Mouse (Mus musculus): ENCODE measurements around the gene Ch25h. TPM values are rescaled to one million over a fixed set of nuclear protein-coding genes. Genes with fewer than 3 reads are reported as not detected.

Gene Ch25h
- polyA plus RNA-seq, 1 experiment from 2014 or later = 0.25 TPM

GRCm38 (mm10) chr19:34493859-34494258 lies 18.9 kb upstream of the Ch25h start:
- no peaks in the 10 kb centered on the region; the same call in 1 of the 2 replicates for H3K36me3 ChIP-seq (ENCODE audit: control insufficient read depth, insufficient read depth, low read length)
- H3K4me2 ChIP-seq (ENCODE audit: low read length) = no peak overlapping the region
- no peak overlapping the region for H3K27ac ChIP-seq (replicated peaks; ENCODE audit: low read depth, low read length)
- 95% methylated on average over 4 of the region's 4 CpGs for WGBS
- H3K9ac ChIP-seq (replicated peaks; ENCODE audit: low read length) = no peak overlapping the region
- H3K9me3 ChIP-seq (ENCODE audit: control insufficient read depth, low read length) = no peaks in the 10 kb centered on the region
- ATAC-seq (ENCODE audit: low FRiP score, low TSS enrichment) = no peak
- no peaks in the 10 kb centered on the region for H3K4me1 ChIP-seq (ENCODE audit: control insufficient read depth, insufficient read depth, low read length)
- no peak overlapping the region for H3K4me3 ChIP-seq (replicated peaks; ENCODE audit: low read depth, low read length)
- no peak for DNase-seq
- no peaks in the 10 kb centered on the region for H3K27me3 ChIP-seq (ENCODE audit: control insufficient read depth, insufficient read depth, low read length)

- H3K27ac ChIP-seq (replicated peaks; ENCODE audit: low read depth, low read length) = no peak overlapping the region
- H3K4me3 ChIP-seq (replicated peaks; ENCODE audit: low read depth, low read length) = no peak overlapping the region
- no peak overlapping the region for H3K9ac ChIP-seq (replicated peaks; ENCODE audit: low read length)
- no peaks in the 10 kb centered on the region for H3K9me3 ChIP-seq (ENCODE audit: control insufficient read depth, low read length)
- 18% methylated on average over 4 of the region's 4 CpGs for whole genome bisulfite sequencing
- DNase-seq (peak; percentile 76), ATAC-seq (ENCODE audit: low FRiP score, low TSS enrichment) (no peak)
- H3K4me1 ChIP-seq (ENCODE audit: control insufficient read depth, insufficient read depth, low read length) = no peaks in the 10 kb centered on the region
- no peaks in the 10 kb centered on the region for H3K36me3 ChIP-seq (ENCODE audit: control insufficient read depth, insufficient read depth, low read length)
- H3K27me3 ChIP-seq (ENCODE audit: control insufficient read depth, insufficient read depth, low read length) = no peaks in the 10 kb centered on the region
- no peak overlapping the region for H3K4me2 ChIP-seq (ENCODE audit: low read length)
Measured at GRCm38 (mm10) chr19:34483547-34483946, 8.6 kb upstream of the Ch25h start.

DNA sequence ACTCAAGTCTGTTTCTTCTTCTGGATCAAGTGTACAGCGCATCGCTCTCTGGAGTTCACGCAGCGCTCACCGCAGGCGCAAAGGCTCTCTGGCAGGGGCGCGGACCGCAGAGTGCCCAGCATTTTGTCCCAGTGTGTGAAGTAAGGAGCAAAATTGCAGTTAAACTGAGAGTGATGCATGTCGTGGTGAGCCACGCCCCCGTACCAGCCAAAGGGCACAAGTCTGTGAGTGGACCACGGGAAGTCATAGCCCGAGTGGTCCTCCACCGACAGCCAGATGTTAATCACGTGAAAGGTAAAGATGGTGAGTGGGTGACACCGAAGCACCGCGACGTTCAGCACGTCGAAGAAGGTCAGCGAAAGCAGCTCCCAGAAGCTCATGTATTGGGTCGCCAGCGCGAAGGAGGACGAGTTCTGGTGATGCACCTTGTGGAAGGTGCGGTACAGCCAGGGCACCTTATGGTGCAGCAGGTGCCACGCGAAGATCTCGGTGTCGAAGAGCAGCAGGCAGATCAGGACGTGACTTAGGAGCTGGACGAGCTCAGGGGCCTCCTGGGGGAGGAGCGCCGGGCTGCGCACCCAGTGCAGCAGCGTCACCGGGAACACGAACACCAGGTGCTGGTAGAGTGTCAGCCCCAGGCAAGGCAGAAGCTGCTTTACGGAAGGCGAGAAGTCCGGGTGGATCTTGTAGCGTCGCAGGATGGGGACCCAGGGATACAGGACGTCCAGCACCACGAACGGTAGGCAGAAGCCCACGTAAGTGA lies 555 bp downstream of the Ch25h start:
- peaks cover 13% of the 10 kb centered on the region for H3K4me1 ChIP-seq (ENCODE audit: control insufficient read depth, insufficient read depth, low read length)
- 5% methylated on average over 49 of the region's 49 CpGs for WGBS
- no peaks in the 10 kb centered on the region for H3K9me3 ChIP-seq (ENCODE audit: control insufficient read depth, low read length)
- no peak overlapping the region for H3K27ac ChIP-seq (replicated peaks; ENCODE audit: low read depth, low read length)
- DNase-seq (peak; percentile 58), ATAC-seq (ENCODE audit: low FRiP score, low TSS enrichment) (peak; percentile 79)
- no peaks in the 10 kb centered on the region for H3K36me3 ChIP-seq (ENCODE audit: control insufficient read depth, insufficient read depth, low read length)
- peaks cover 26% of the 10 kb centered on the region; the same call in 1 of the 2 replicates for H3K27me3 ChIP-seq (ENCODE audit: control insufficient read depth, insufficient read depth, low read length)
- peak overlapping the region; percentile 57 for H3K4me3 ChIP-seq (replicated peaks; ENCODE audit: low read depth, low read length)
- H3K9ac ChIP-seq (replicated peaks; ENCODE audit: low read length) = peak overlapping the region; percentile 55
- H3K4me2 ChIP-seq (ENCODE audit: low read length) = peak overlapping the region; percentile 96

- no peaks in the 10 kb centered on the region for H3K36me3 ChIP-seq (ENCODE audit: control insufficient read depth, insufficient read depth, low read length)
- H3K4me3 ChIP-seq (replicated peaks; ENCODE audit: low read depth, low read length) = no peak overlapping the region
- no peak for DNase-seq
- H3K27me3 ChIP-seq (ENCODE audit: control insufficient read depth, insufficient read depth, low read length) = peaks cover 26% of the 10 kb centered on the region; the same call in 1 of the 2 replicates
- 84% methylated on average over 2 of the region's 2 CpGs for WGBS
- no peak overlapping the region for H3K9ac ChIP-seq (replicated peaks; ENCODE audit: low read length)
- no peaks in the 10 kb centered on the region for H3K9me3 ChIP-seq (ENCODE audit: control insufficient read depth, low read length)
- no peak for ATAC-seq (ENCODE audit: low FRiP score, low TSS enrichment)
- no peak overlapping the region for H3K27ac ChIP-seq (replicated peaks; ENCODE audit: low read depth, low read length)
- no peak overlapping the region for H3K4me2 ChIP-seq (ENCODE audit: low read length)
- peaks cover 13% of the 10 kb centered on the region for H3K4me1 ChIP-seq (ENCODE audit: control insufficient read depth, insufficient read depth, low read length)
Measured at GRCm38 (mm10) chr19:34471703-34472102, 3.3 kb downstream of the Ch25h start.

- Histone ChIP-seq H3K36me3 (ENCODE audit: control insufficient read depth, insufficient read depth, low read length) (no peaks in the 10 kb centered on the region), H3K9ac (replicated peaks; ENCODE audit: low read length) (no peak overlapping the region), H3K4me1 (ENCODE audit: control insufficient read depth, insufficient read depth, low read length) (no peaks in the 10 kb centered on the region), H3K4me3 (replicated peaks; ENCODE audit: low read depth, low read length) (no peak overlapping the region), H3K27me3 (ENCODE audit: control insufficient read depth, insufficient read depth, low read length) (peaks cover 6% of the 10 kb centered on the region; the same call in 1 of the 2 replicates), H3K27ac (replicated peaks; ENCODE audit: low read depth, low read length) (no peak overlapping the region), H3K9me3 (ENCODE audit: control insufficient read depth, low read length) (no peaks in the 10 kb centered on the region), H3K4me2 (ENCODE audit: low read length) (no peak overlapping the region)
- 62% methylated on average over 3 of the region's 3 CpGs for WGBS
- ATAC-seq (ENCODE audit: low FRiP score, low TSS enrichment) (no peak), DNase-seq (no peak)
Measured at GRCm38 (mm10) chr19:34468794-34469193, 6.2 kb downstream of the Ch25h start.

DNA sequence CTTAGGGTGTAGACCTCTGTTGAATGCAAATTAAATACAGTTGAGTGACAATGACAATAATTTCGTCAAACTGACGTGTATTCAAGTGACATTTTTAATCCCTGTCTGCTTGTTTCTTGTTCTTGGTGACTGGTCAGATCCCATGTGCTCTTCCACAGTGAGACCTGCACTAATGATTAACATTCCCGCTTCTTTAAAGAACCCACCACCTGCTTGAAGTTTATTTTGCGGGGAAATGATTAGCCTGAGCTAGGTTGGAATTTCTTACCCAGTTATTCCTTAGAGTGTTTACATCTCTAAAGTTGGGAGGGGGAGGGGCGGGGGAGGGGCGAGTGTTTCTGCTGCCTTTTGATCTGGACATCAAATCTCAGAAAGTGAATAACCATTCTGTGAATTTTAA lies 6.7 kb downstream of the Ch25h start:
- ATAC-seq (ENCODE audit: low FRiP score, low TSS enrichment) = no peak
- 51% methylated on average over 6 of the region's 6 CpGs for WGBS
- no peak for DNase-seq
- Histone ChIP-seq H3K9me3 (ENCODE audit: control insufficient read depth, low read length) (no peaks in the 10 kb centered on the region), H3K36me3 (ENCODE audit: control insufficient read depth, insufficient read depth, low read length) (no peaks in the 10 kb centered on the region), H3K9ac (replicated peaks; ENCODE audit: low read length) (no peak overlapping the region), H3K4me2 (ENCODE audit: low read length) (no peak overlapping the region), H3K4me1 (ENCODE audit: control insufficient read depth, insufficient read depth, low read length) (no peaks in the 10 kb centered on the region), H3K4me3 (replicated peaks; ENCODE audit: low read depth, low read length) (no peak overlapping the region), H3K27ac (replicated peaks; ENCODE audit: low read depth, low read length) (no peak overlapping the region), H3K27me3 (ENCODE audit: control insufficient read depth, insufficient read depth, low read length) (peaks cover under 1% of the 10 kb centered on the region; the same call in 1 of the 2 replicates)

DNA sequence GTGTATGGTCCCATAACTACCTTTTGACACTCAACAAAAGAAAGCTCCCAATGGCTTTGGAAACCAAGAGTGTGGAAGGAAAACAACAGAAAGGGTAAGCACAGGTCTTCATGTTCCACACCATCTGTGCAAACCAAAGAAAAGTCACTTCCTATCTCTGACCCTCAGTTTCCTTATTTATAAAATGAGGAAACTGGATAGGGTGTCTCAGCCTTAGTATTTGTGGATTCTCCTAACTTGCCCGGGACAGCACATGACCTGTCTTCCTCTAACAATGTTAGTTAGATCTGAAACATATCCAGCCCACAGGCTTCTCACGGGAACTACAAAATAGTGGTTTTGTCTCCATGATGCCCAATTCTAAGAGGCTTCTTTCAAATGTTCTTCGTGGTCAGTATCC lies 10.5 kb downstream of the Ch25h start:
- ATAC-seq (ENCODE audit: low FRiP score, low TSS enrichment) = no peak
- DNase-seq = no peak
- 84% methylated on average over 3 of the region's 3 CpGs for WGBS

GRCm38 (mm10) chr19:34461451-34462019 lies 13.4 kb downstream of the Ch25h start:
- H3K9ac ChIP-seq (replicated peaks; ENCODE audit: low read length) = no peak overlapping the region
- H3K27me3 ChIP-seq (ENCODE audit: control insufficient read depth, insufficient read depth, low read length) = no peaks in the 10 kb centered on the region
- no peaks in the 10 kb centered on the region for H3K36me3 ChIP-seq (ENCODE audit: control insufficient read depth, insufficient read depth, low read length)
- H3K4me2 ChIP-seq (ENCODE audit: low read length) = no peak overlapping the region
- no peaks in the 10 kb centered on the region for H3K4me1 ChIP-seq (ENCODE audit: control insufficient read depth, insufficient read depth, low read length)
- H3K27ac ChIP-seq (replicated peaks; ENCODE audit: low read depth, low read length) = no peak overlapping the region
- no peaks in the 10 kb centered on the region for H3K9me3 ChIP-seq (ENCODE audit: control insufficient read depth, low read length)
- DNase-seq (no peak), ATAC-seq (ENCODE audit: low FRiP score, low TSS enrichment) (no peak)
- no peak overlapping the region for H3K4me3 ChIP-seq (replicated peaks; ENCODE audit: low read depth, low read length)
- 90% methylated on average over 1 of the region's 1 CpGs for WGBS

More for the DNA sequence above, 10.5 kb downstream of the Ch25h start:
- Histone ChIP-seq H3K4me2 (ENCODE audit: low read length) (no peak overlapping the region), H3K4me1 (ENCODE audit: control insufficient read depth, insufficient read depth, low read length) (no peaks in the 10 kb centered on the region), H3K9me3 (ENCODE audit: control insufficient read depth, low read length) (no peaks in the 10 kb centered on the region), H3K9ac (replicated peaks; ENCODE audit: low read length) (no peak overlapping the region), H3K27ac (replicated peaks; ENCODE audit: low read depth, low read length) (no peak overlapping the region), H3K27me3 (ENCODE audit: control insufficient read depth, insufficient read depth, low read length) (no peaks in the 10 kb centered on the region), H3K4me3 (replicated peaks; ENCODE audit: low read depth, low read length) (no peak overlapping the region), H3K36me3 (ENCODE audit: control insufficient read depth, insufficient read depth, low read length) (no peaks in the 10 kb centered on the region)
